Mouse (Mus musculus) stomach, embryonic 15.5 days (tissue): ENCODE measurements around the gene 1700092M07Rik. TPM values are rescaled to one million over a fixed set of nuclear protein-coding genes. Genes with fewer than 3 reads are reported as not detected.
"Not testable (repeated sequence)": the region's sequence is repeated elsewhere in the genome, so short reads cannot be mapped to it uniquely, and the experiment has no call there.

Source experiments
- ATAC-seq: fragments of 200-750 bp; cut with Nextera tagmentation; 2 replicates; pipeline ENCODE4 v1.8.0; 2017; ENCODE audit warnings: low read depth, moderate number of reproducible peaks, moderate TSS enrichment; ENCODE audit not compliant: insufficient read depth, low FRiP score
- H3K27ac ChIP-seq: fragments of 300-500 bp; sonication (generic); 2 replicates; pipeline ENCODE4 v1.5.1; 2015; ENCODE audit warnings: mild to moderate bottlenecking, inconsistent platforms
- H3K27me3 ChIP-seq: fragments of 300-500 bp; sonication (generic); replicated peaks from 2 replicates; pipeline ENCODE4 v1.6.1; 2015; ENCODE audit warnings: inconsistent platforms
- H3K36me3 ChIP-seq: fragments of 300-500 bp; sonication (generic); 2 replicates; pipeline ENCODE4 v1.6.1; 2015; ENCODE audit warnings: inconsistent platforms
- H3K4me1 ChIP-seq: fragments of 300-500 bp; sonication (generic); 2 replicates; pipeline ENCODE4 v1.6.1; 2015; ENCODE audit warnings: inconsistent platforms
- H3K4me2 ChIP-seq: fragments of 300-500 bp; sonication (generic); 2 replicates; pipeline ENCODE4 v1.6.1; 2015; ENCODE audit warnings: mild to moderate bottlenecking, inconsistent platforms
- H3K4me3 ChIP-seq: fragments of 300-500 bp; sonication (generic); replicated peaks from 2 replicates; pipeline ENCODE4 v1.5.1; 2015; ENCODE audit warnings: inconsistent platforms
- H3K9ac ChIP-seq: fragments of 300-500 bp; sonication (generic); 2 replicates; pipeline ENCODE4 v1.6.1; 2015; ENCODE audit warnings: inconsistent platforms
- H3K9me3 ChIP-seq: fragments of 300-500 bp; sonication (generic); 2 replicates; pipeline ENCODE4 v1.6.1; 2016; ENCODE audit warnings: inconsistent platforms
- WGBS: fragments of 180-500 bp; shearing (Covaris S2); methylation state at CpG from one replicate; pipeline ENCODE4 v1.1.7; 2015; 5-methylcytosine and 5-hydroxymethylcytosine counted together
- polyA plus RNA-seq: library from polyadenylated mRNA; unstranded; fragments of >200 nt; fragmentation: Nextera tagmentation; extraction: Ambion mirVana; gene quantifications from 2 replicates; pipeline ENCODE4 v1.2.1, GENCODE M21; 2015

1700092M07Rik gene
- polyA plus RNA-seq, 1 experiment from 2014 or later = 1.7 TPM

GRCm38 (mm10) chr19:8721378-8721777, 19.1 kb upstream of the 1700092M07Rik start:
- Histone ChIP-seq H3K4me3 (no peak overlapping the region), H3K4me2 (peak overlapping the region; percentile 6; the same call in 1 of the 2 replicates), H3K27me3 (no peaks in the 10 kb centered on the region), H3K36me3 (peaks cover 21% of the 10 kb centered on the region), H3K4me1 (peaks cover 8% of the 10 kb centered on the region; the same call in 1 of the 2 replicates), H3K27ac (no peak overlapping the region), H3K9ac (no peak overlapping the region), H3K9me3 (no peaks in the 10 kb centered on the region)
- 54% methylated on average over 1 of the region's 1 CpGs for WGBS
- ATAC-seq = no peak

GRCm38 (mm10) chr19:8722021-8722420, 18.5 kb upstream of the 1700092M07Rik start:
- Histone ChIP-seq H3K9me3 (no peaks in the 10 kb centered on the region), H3K4me3 (peak overlapping the region; percentile 77), H3K36me3 (peaks cover 27% of the 10 kb centered on the region), H3K27ac (peak overlapping the region; percentile 99), H3K4me1 (peaks cover 8% of the 10 kb centered on the region; the same call in 1 of the 2 replicates), H3K4me2 (peak overlapping the region; percentile 64), H3K9ac (peak overlapping the region; percentile 88; the same call in 1 of the 2 replicates), H3K27me3 (no peaks in the 10 kb centered on the region)
- 42% methylated on average over 4 of the region's 4 CpGs for WGBS
- no peak for ATAC-seq

DNA sequence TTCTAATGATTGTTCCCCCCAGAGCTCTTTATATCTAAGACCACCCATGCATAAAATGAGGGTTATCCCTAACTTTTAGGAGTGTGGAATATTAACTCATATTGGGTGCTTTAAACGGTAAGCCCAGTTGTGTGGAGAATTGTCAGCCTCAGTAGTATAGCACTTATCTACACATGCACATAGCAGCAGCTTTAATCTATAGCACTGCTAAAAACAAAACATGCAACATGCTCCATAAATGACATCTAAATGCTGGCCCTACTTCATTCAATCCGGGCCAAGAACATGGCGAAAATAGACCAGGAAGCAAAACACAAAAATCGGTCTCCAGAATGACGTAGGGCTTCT, 18.0 kb upstream of the 1700092M07Rik start:
- Histone ChIP-seq H3K4me2 (peak overlapping the region; percentile 64), H3K4me3 (peak overlapping the region; percentile 77), H3K9me3 (no peaks in the 10 kb centered on the region), H3K36me3 (peaks cover 28% of the 10 kb centered on the region), H3K27ac (peak overlapping the region; percentile 99), H3K4me1 (peaks cover 8% of the 10 kb centered on the region; the same call in 1 of the 2 replicates), H3K27me3 (no peaks in the 10 kb centered on the region), H3K9ac (peak overlapping the region; percentile 88)
- under 1% methylated on average over 5 of the region's 5 CpGs for WGBS
- peak; percentile 3; the same call in 1 of the 2 replicates for ATAC-seq

GRCm38 (mm10) chr19:8722907-8723573, 17.5 kb upstream of the 1700092M07Rik start, which contains the start of gene Slc3a2:
Gene Slc3a2, minus strand, starts transcription at chr19:8723369.
- ATAC-seq = peak; percentile 98
- peak within 1 kb of the TSS; percentile 99 for H3K27ac ChIP-seq
- H3K4me3 ChIP-seq = peak within 1 kb of the TSS; percentile 77
- H3K27me3 ChIP-seq = no peaks in the 10 kb centered on the region
- whole genome bisulfite sequencing = under 1% methylated on average over 50 of the region's 50 CpGs
- H3K4me1 ChIP-seq = peaks cover 8% of the 10 kb centered on the region; the same call in 1 of the 2 replicates
- peak within 1 kb of the TSS; percentile 88 for H3K9ac ChIP-seq
- peaks cover 28% of the 10 kb centered on the region for H3K36me3 ChIP-seq
- no peaks in the 10 kb centered on the region for H3K9me3 ChIP-seq
- H3K4me2 ChIP-seq = peak within 1 kb of the TSS; percentile 64

DNA sequence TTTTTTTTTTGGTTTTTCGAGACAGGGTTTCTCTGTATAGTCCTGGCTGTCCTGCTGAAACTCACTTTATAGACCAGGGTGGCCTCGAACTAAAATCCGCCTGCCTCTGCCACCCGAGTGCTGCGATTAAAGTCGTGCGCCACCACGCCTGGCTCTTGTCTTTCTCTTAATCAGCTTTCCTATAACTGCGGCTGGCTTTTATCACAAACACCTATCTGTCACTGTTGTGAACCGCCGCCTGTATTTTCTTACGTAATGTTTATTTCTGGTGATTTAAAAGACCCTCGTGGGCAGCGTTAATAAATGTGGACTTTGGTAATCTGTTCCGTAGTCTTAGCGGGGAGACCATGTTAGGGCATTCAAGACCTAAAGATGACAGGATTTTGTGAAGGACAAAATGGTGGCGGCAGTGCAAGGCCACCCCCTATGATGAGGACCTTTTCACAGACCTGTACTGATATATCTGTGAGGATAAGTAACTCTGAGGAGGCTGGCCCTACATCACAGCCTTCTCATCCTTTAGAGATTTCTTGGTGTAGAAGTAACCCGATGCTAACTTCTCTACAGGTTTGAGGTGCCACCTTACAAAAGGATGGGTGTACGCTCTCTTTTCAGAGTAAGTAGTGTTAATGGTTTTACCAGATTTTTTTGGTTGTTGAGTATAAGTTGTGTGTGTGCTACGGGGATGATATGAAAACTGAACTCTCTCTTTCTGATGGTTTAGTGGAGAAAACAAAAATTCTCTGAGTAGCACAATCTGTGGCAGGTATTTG, 16.8 kb upstream of the 1700092M07Rik start:
- H3K27me3 ChIP-seq = no peaks in the 10 kb centered on the region
- under 1% methylated on average over 20 of the region's 20 CpGs for WGBS
- no peaks in the 10 kb centered on the region for H3K9me3 ChIP-seq
- no peak for ATAC-seq
- H3K27ac ChIP-seq = peak overlapping the region; percentile 91
- peak overlapping the region; percentile 59 for H3K4me2 ChIP-seq
- peaks cover 8% of the 10 kb centered on the region; the same call in 1 of the 2 replicates for H3K4me1 ChIP-seq
- H3K4me3 ChIP-seq = peak overlapping the region; percentile 77
- H3K36me3 ChIP-seq = peaks cover 28% of the 10 kb centered on the region
- H3K9ac ChIP-seq = peak overlapping the region; percentile 88

GRCm38 (mm10) chr19:8724392-8724791, 16.1 kb upstream of the 1700092M07Rik start:
- Histone ChIP-seq H3K27ac (peak overlapping the region; percentile 91; the same call in 1 of the 2 replicates), H3K27me3 (no peaks in the 10 kb centered on the region), H3K4me2 (peak overlapping the region; percentile 59), H3K4me1 (peaks cover 8% of the 10 kb centered on the region; the same call in 1 of the 2 replicates), H3K9me3 (no peaks in the 10 kb centered on the region), H3K4me3 (peak overlapping the region; percentile 77), H3K36me3 (peaks cover 28% of the 10 kb centered on the region), H3K9ac (peak overlapping the region; percentile 88)
- WGBS = 2% methylated on average over 2 of the region's 2 CpGs
- ATAC-seq = no peak

- Histone ChIP-seq H3K4me2 (peak overlapping the region; percentile 59), H3K27me3 (no peaks in the 10 kb centered on the region), H3K9ac (peak overlapping the region; percentile 7; the same call in 1 of the 2 replicates), H3K4me1 (peaks cover 8% of the 10 kb centered on the region; the same call in 1 of the 2 replicates), H3K27ac (peak overlapping the region; percentile 51; the same call in 1 of the 2 replicates), H3K36me3 (peaks cover 28% of the 10 kb centered on the region), H3K9me3 (no peaks in the 10 kb centered on the region), H3K4me3 (peak overlapping the region; percentile 77)
- WGBS = 32% methylated on average over 4 of the region's 4 CpGs
- no peak for ATAC-seq
Observed at GRCm38 (mm10) chr19:8725081-8725613, 15.4 kb upstream of the 1700092M07Rik start.

- Histone ChIP-seq H3K27me3 (no peaks in the 10 kb centered on the region), H3K27ac (no peak overlapping the region), H3K9ac (no peak overlapping the region), H3K36me3 (peaks cover 28% of the 10 kb centered on the region), H3K4me3 (no peak overlapping the region), H3K4me1 (peaks cover 8% of the 10 kb centered on the region; the same call in 1 of the 2 replicates), H3K9me3 (no peaks in the 10 kb centered on the region), H3K4me2 (no peak overlapping the region)
- no peak for ATAC-seq
- 28% methylated on average over 3 of the region's 3 CpGs for WGBS
Observed at GRCm38 (mm10) chr19:8726609-8727390, 13.7 kb upstream of the 1700092M07Rik start.

GRCm38 (mm10) chr19:8727495-8728114, 12.9 kb upstream of the 1700092M07Rik start:
- Histone ChIP-seq H3K9ac (no peak overlapping the region), H3K4me2 (no peak overlapping the region), H3K4me3 (no peak overlapping the region), H3K27me3 (no peaks in the 10 kb centered on the region), H3K9me3 (no peaks in the 10 kb centered on the region), H3K36me3 (peaks cover 28% of the 10 kb centered on the region), H3K4me1 (peaks cover 5% of the 10 kb centered on the region; the same call in 1 of the 2 replicates), H3K27ac (no peak overlapping the region; the same call in 1 of the 2 replicates)
- 21% methylated on average over 5 of the region's 5 CpGs for WGBS
- no peak for ATAC-seq

- peaks cover 28% of the 10 kb centered on the region for H3K36me3 ChIP-seq
- H3K9ac ChIP-seq, H3K4me1 ChIP-seq, ATAC-seq, H3K27me3 ChIP-seq, H3K9me3 ChIP-seq, H3K27ac ChIP-seq, H3K4me3 ChIP-seq, H3K4me2 ChIP-seq: not testable (repeated sequence)
- 46% methylated on average over 3 of the region's 3 CpGs for WGBS
Observed at GRCm38 (mm10) chr19:8728335-8729099, 12.0 kb upstream of the 1700092M07Rik start.
